Mouse (Mus musculus): ENCODE results near the gene Olfr1128.

- TF ChIP-seq CTCF (IDR thresholded peaks at IDR 0.05; ENCODE audit: low read depth, low read length) = no peak
- TF ChIP-seq GATA1 (IDR thresholded peaks at IDR 0.05; ENCODE audit: borderline replicate concordance, low read length) = no peak
- no peak for TF ChIP-seq POLR2AphosphoS5 (IDR thresholded peaks at IDR 0.05; ENCODE audit: insufficient replicate concordance, low read depth, low read length)
- no peak for TF ChIP-seq TAL1 (conservative IDR thresholded peaks at IDR 0.05; ENCODE audit: low read depth, low read length)
Measured at GRCm38 (mm10) chr2:87534826-87535225, 10.5 kb downstream of the Olfr1128 start.
